Mouse (Mus musculus) heart, embryonic 14.5 days (tissue): ENCODE measurements around the gene Kazald1. TPM values are rescaled to one million over a fixed set of nuclear protein-coding genes. Genes with fewer than 3 reads are reported as not detected.
"Not testable (repeated sequence)": the region's sequence is repeated elsewhere in the genome, so short reads cannot be mapped to it uniquely, and the experiment has no call there.

Experiments
- ATAC-seq: fragments of 200-750 bp; cut with Nextera tagmentation; 2 replicates; pipeline ENCODE4 v1.8.0; 2017; ENCODE audit warnings: low read depth, moderate TSS enrichment; ENCODE audit not compliant: insufficient number of reproducible peaks, insufficient read depth, low FRiP score
- H3K27ac ChIP-seq, 2 experiments: fragments of 200-500 bp in 1 of 2; fragments of 300-500 bp in 1 of 2; sonication (generic) in 1 of 2; replicated peaks in 1 of 2; 2 replicates each; pipeline ENCODE4 v1.5.1; 2012 to 2014; ENCODE audit warnings: low read depth in 2 of 2, low read length in 2 of 2, control low read depth in 1 of 2, mild to moderate bottlenecking in 1 of 2, mixed read lengths in 1 of 2; ENCODE audit not compliant: control insufficient read depth in 1 of 2, insufficient read depth in 1 of 2
- H3K27me3 ChIP-seq: fragments of 300-500 bp; sonication (generic); 2 replicates; pipeline ENCODE4 v1.6.1; 2014; ENCODE audit warnings: mild to moderate bottlenecking, low read length, control low read depth; ENCODE audit not compliant: control insufficient read depth, insufficient read depth
- H3K36me3 ChIP-seq: fragments of 300-500 bp; sonication (generic); 2 replicates; pipeline ENCODE4 v1.6.1; 2014; ENCODE audit warnings: mild to moderate bottlenecking, control low read depth, low read length, mixed read lengths; ENCODE audit not compliant: control insufficient read depth, insufficient read depth
- H3K4me1 ChIP-seq, 2 experiments: fragments of 200-500 bp in 1 of 2; fragments of 300-500 bp in 1 of 2; sonication (generic) in 1 of 2; 2 replicates each; pipeline ENCODE4 v1.6.1; 2012 to 2014; ENCODE audit warnings: low read length in 2 of 2, control low read depth in 1 of 2, mixed read lengths in 1 of 2; ENCODE audit not compliant: control insufficient read depth in 2 of 2, insufficient read depth in 2 of 2
- H3K4me2 ChIP-seq: fragments of 300-500 bp; sonication (generic); 2 replicates; pipeline ENCODE4 v1.6.1; 2014; ENCODE audit warnings: mild to moderate bottlenecking, low read length
- H3K4me3 ChIP-seq, 2 experiments: fragments of 200-500 bp in 1 of 2; fragments of 300-500 bp in 1 of 2; sonication (generic) in 1 of 2; 2 replicates each; pipeline ENCODE4 v1.5.1; 2012 to 2014; ENCODE audit warnings: low read length in 2 of 2, mild to moderate bottlenecking in 2 of 2, control low read depth in 1 of 2, low read depth in 1 of 2, moderate library complexity in 1 of 2; ENCODE audit not compliant: control insufficient read depth in 1 of 2, insufficient read depth in 1 of 2
- H3K9ac ChIP-seq: fragments of 300-500 bp; sonication (generic); 2 replicates; pipeline ENCODE4 v1.6.1; 2014; ENCODE audit warnings: mild to moderate bottlenecking, low read length
- H3K9me3 ChIP-seq: fragments of 300-500 bp; sonication (generic); 2 replicates; pipeline ENCODE4 v1.6.1; 2016; ENCODE audit warnings: low read length, control low read depth; ENCODE audit not compliant: control insufficient read depth
- WGBS: fragments of 180-500 bp; shearing (Covaris S2); extraction: QIAGEN DNeasy Blood & Tissue Kit; methylation state at CpG from one replicate; pipeline ENCODE4 v1.1.7; 2014; 5-methylcytosine and 5-hydroxymethylcytosine counted together
- polyA plus RNA-seq: library from polyadenylated mRNA; unstranded; fragments of >200 nt; fragmentation: Nextera tagmentation; extraction: Ambion mirVana; gene quantifications from 2 replicates; pipeline ENCODE4 v1.2.1, GENCODE M21; 2014

The Kazald1 gene
- polyA plus RNA-seq, 1 experiment from 2014 or later = 11.5 TPM

- Histone ChIP-seq H3K36me3 (peaks cover 30% of the 10 kb centered on the region), H3K4me3 (peak overlapping the region; percentile 17 to 29; a peak in 3 of 4 replicates), H3K9ac (peak overlapping the region; percentile 8; the same call in 1 of the 2 replicates), H3K27me3 (no peaks in the 10 kb centered on the region), H3K4me2 (peak overlapping the region; percentile 63), H3K4me1 (peaks cover 13 to 31% of the 10 kb centered on the region in 2 experiments), H3K27ac (peak overlapping the region in 1 of 2 experiments; percentile 35; a peak in 1 of 4 replicates), H3K9me3 (no peaks in the 10 kb centered on the region)
- 37% methylated on average over 20 of the region's 20 CpGs for WGBS
- ATAC-seq = no peak
Observed at GRCm38 (mm10) chr19:45030746-45031693, 44.0 kb upstream of the Kazald1 start.

- no peaks in the 10 kb centered on the region for H3K27me3 ChIP-seq
- no peak overlapping the region for H3K4me2 ChIP-seq
- WGBS = 21% methylated on average over 4 of the region's 4 CpGs
- no peak overlapping the region for H3K4me3 ChIP-seq
- no peak overlapping the region for H3K27ac ChIP-seq
- H3K36me3 ChIP-seq = peaks cover 23% of the 10 kb centered on the region
- ATAC-seq = no peak
- H3K9ac ChIP-seq = no peak overlapping the region
- H3K9me3 ChIP-seq = no peaks in the 10 kb centered on the region
- H3K4me1 ChIP-seq = peaks cover 13 to 31% of the 10 kb centered on the region in 2 experiments
Observed at GRCm38 (mm10) chr19:45031780-45032179, 43.3 kb upstream of the Kazald1 start.

DNA sequence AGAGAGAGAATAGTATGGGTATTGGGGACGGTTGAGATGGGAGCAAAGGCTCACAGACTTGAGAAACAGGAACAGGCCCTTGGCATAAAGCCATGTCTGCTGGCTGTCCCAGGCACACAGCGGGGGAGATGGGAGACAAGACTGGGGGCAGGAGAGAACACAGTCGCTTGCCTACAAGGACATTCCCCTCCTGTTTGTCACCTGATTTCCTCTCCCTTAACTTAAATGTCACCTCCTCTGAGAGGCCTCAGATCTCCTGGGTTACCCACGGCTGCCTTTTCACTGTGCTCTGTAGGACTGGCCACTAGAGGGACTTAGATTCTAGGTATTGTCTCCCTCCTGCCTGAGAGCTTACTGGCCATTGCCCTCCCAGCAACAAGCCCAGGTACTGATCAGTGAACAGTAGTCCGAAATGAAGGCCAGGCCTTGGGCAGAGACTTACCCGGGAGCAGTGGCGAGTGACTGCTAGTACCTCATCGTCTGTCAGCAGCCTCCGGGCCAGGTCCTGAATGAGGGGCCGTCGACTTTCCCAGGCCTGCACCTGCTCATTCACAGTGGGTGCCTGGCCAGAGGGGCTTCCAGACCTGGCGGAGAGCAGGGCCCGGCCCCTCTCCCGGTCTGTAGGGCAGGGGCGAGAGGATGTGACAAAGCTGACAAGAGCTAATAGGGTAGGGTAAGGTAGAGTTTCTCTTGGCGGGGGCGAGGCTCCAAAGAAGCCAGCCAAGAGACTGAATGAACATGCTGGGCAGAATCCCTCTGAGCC, 42.3 kb upstream of the Kazald1 start:
- H3K9me3 ChIP-seq = no peaks in the 10 kb centered on the region
- H3K4me2 ChIP-seq = no peak overlapping the region
- peaks cover 13% of the 10 kb centered on the region for H3K36me3 ChIP-seq
- H3K27ac ChIP-seq = 0 out of 4 replicates have a peak overlapping the region, but pooled peaks of 1 of the 2 experiments have one; percentile 4
- H3K27me3 ChIP-seq = no peaks in the 10 kb centered on the region
- ATAC-seq = no peak
- no peak overlapping the region for H3K4me3 ChIP-seq
- no peak overlapping the region for H3K9ac ChIP-seq
- H3K4me1 ChIP-seq = peaks cover 13 to 31% of the 10 kb centered on the region in 2 experiments
- WGBS = 49% methylated on average over 17 of the region's 17 CpGs

GRCm38 (mm10) chr19:45036867-45037266, 38.2 kb upstream of the Kazald1 start:
- Histone ChIP-seq H3K4me2 (no peak overlapping the region), H3K4me3 (no peak overlapping the region), H3K36me3 (no peaks in the 10 kb centered on the region), H3K4me1 (peaks cover 5 to 13% of the 10 kb centered on the region in 2 experiments; a peak in 2 of 4 replicates), H3K27ac (no peak overlapping the region), H3K27me3 (peaks cover 14% of the 10 kb centered on the region), H3K9ac (no peak overlapping the region), H3K9me3 (no peaks in the 10 kb centered on the region)
- no peak for ATAC-seq
- 29% methylated on average over 16 of the region's 16 CpGs for WGBS

DNA sequence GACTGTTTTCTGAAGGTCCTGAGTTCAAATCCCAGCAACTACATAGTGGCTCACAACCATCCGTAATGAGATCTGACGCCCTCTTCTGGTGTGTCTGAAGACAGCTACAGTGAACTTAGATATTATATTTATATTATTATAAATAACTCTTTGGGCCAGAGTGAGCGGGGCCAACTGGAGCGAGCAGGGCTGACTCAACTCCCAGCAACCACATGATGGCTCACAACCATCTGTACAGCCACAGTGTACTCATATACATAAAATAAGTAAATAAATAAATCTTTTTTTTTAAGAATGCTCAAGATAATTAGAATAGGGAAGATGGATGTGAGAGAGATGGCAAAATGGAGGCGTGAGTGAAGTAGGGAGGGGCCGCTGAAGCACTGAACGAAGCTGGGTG, 36.8 kb upstream of the Kazald1 start:
- not testable (repeated sequence) for H3K4me3 ChIP-seq, H3K9ac ChIP-seq, H3K9me3 ChIP-seq, H3K4me2 ChIP-seq, H3K36me3 ChIP-seq, ATAC-seq, H3K27ac ChIP-seq, H3K4me1 ChIP-seq
- peaks cover 17% of the 10 kb centered on the region for H3K27me3 ChIP-seq
- 86% methylated on average over 7 of the region's 7 CpGs for WGBS

DNA sequence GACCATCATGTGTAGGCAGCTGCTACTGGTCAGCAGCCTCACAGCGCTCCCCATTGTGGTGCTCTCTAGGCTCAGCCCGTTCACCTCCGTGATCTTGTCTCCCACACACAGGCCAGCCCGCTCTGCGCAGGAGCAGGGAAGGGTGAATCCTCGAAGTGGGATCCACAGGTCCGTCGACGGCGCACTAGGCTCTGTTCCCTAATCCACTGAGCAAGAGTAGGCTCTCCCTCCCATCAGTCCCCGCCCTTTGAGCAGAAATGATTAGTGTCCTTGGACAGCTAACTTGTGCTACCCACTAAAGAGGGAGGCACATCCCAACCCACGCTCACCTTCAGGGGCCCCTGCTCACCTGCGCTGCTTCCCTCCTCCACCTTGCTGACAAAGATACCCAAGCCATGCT, 34.8 kb upstream of the Kazald1 start:
- Histone ChIP-seq H3K4me2 (no peak overlapping the region), H3K9ac (no peak overlapping the region), H3K27ac (no peak overlapping the region), H3K4me3 (no peak overlapping the region), H3K27me3 (peaks cover 37% of the 10 kb centered on the region), H3K4me1 (no peaks in the 10 kb centered on the region), H3K36me3 (no peaks in the 10 kb centered on the region), H3K9me3 (no peaks in the 10 kb centered on the region)
- WGBS = 32% methylated on average over 13 of the region's 13 CpGs
- ATAC-seq = no peak

DNA sequence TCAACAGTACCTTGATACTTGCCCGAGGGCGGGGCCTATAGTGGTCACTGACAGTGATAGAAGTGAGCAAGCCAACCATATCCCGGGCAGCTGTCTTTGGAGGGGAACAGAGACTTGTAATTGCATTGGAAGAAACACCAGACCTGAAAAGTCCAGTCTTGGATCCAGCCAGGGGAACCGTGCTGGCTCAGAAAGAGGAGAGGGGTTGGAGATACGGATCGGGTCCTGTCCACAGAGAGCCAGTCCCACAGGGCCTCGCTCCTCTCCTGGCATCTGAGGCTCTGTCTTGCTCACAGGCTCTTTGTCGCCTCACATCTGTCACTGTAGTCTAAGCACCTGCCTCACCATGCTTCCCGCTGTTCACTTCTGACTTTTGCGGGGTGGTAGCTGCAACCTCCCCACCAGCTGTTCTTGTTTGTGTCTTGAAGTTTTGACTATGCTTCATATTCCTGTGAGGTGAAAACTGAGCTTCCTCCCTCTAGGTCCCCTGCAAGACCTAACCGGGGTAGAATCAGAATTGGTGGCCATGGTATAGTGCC, 30.6 kb upstream of the Kazald1 start:
- H3K9ac ChIP-seq = no peak overlapping the region
- ATAC-seq = no peak
- no peak overlapping the region for H3K27ac ChIP-seq
- no peaks in the 10 kb centered on the region for H3K9me3 ChIP-seq
- peaks cover 7 to 21% of the 10 kb centered on the region in 2 experiments for H3K4me1 ChIP-seq
- H3K4me3 ChIP-seq = no peak overlapping the region
- WGBS = 51% methylated on average over 11 of the region's 11 CpGs
- H3K27me3 ChIP-seq = peaks cover 46% of the 10 kb centered on the region
- H3K36me3 ChIP-seq = peaks cover 5% of the 10 kb centered on the region; the same call in 1 of the 2 replicates
- no peak overlapping the region for H3K4me2 ChIP-seq
